Mouse (Mus musculus) intestine, embryonic 14.5 days (tissue): ENCODE measurements around the gene Crim1. TPM values are rescaled to one million over a fixed set of nuclear protein-coding genes. Genes with fewer than 3 reads are reported as not detected.

Experiments used
- ATAC-seq: fragments of 200-750 bp; cut with Nextera tagmentation; replicated peaks from 2 replicates; pipeline ENCODE4 v1.8.0; 2017; ENCODE audit warnings: low read depth, moderate number of reproducible peaks, moderate TSS enrichment, moderate library complexity; ENCODE audit not compliant: low FRiP score, low TSS enrichment
- DNase-seq: peaks from one replicate; pipeline ENCODE4 v3.0.0-alpha.2; 2018; ENCODE audit warnings: low spot score
- H3K27ac ChIP-seq: fragments of 300-500 bp; sonication (generic); 2 replicates; pipeline ENCODE4 v1.5.1; 2014; ENCODE audit warnings: low read depth, mild to moderate bottlenecking, control low read depth
- H3K27me3 ChIP-seq: fragments of 300-500 bp; sonication (generic); replicated peaks from 2 replicates; pipeline ENCODE4 v1.6.1; 2014; ENCODE audit warnings: low read length, control low read depth; ENCODE audit not compliant: control insufficient read depth, insufficient read depth
- H3K36me3 ChIP-seq: fragments of 300-500 bp; sonication (generic); 2 replicates; pipeline ENCODE4 v1.6.1; 2014; ENCODE audit warnings: low read length, control low read depth; ENCODE audit not compliant: control insufficient read depth, insufficient read depth
- H3K4me1 ChIP-seq: fragments of 300-500 bp; sonication (generic); replicated peaks from 2 replicates; pipeline ENCODE4 v1.6.1; 2014; ENCODE audit warnings: low read length, control low read depth, mixed read lengths; ENCODE audit not compliant: control insufficient read depth, insufficient read depth
- H3K4me2 ChIP-seq: fragments of 300-500 bp; sonication (generic); 2 replicates; pipeline ENCODE4 v1.6.1; 2014; ENCODE audit warnings: low read length
- H3K4me3 ChIP-seq: fragments of 300-500 bp; sonication (generic); 2 replicates; pipeline ENCODE4 v1.5.1; 2014; ENCODE audit warnings: low read depth, low read length, control low read depth, mixed read lengths
- H3K9ac ChIP-seq: fragments of 300-500 bp; sonication (generic); 2 replicates; pipeline ENCODE4 v1.6.1; 2014; ENCODE audit warnings: mild to moderate bottlenecking, low read length
- H3K9me3 ChIP-seq: fragments of 300-500 bp; sonication (generic); 2 replicates; pipeline ENCODE4 v1.6.1; 2016; ENCODE audit warnings: low read length, control low read depth; ENCODE audit not compliant: control insufficient read depth
- WGBS: fragments of 180-500 bp; shearing (Covaris S2); extraction: QIAGEN DNeasy Blood & Tissue Kit; methylation state at CpG from one replicate; pipeline ENCODE4 v1.1.7; 2014; 5-methylcytosine and 5-hydroxymethylcytosine counted together
- polyA plus RNA-seq: library from polyadenylated mRNA; unstranded; fragments of >200 nt; fragmentation: Nextera tagmentation; extraction: Ambion mirVana; gene quantifications from 2 replicates; pipeline ENCODE4 v1.2.1, GENCODE M21; 2014

Crim1 gene
- polyA plus RNA-seq, 1 experiment from 2014 or later: 6.1 TPM

GRCm38 (mm10) chr17:78306434-78306833, 106.4 kb downstream of the Crim1 start:
- Histone ChIP-seq H3K27ac (no peak overlapping the region), H3K9ac (no peak overlapping the region), H3K4me3 (no peak overlapping the region), H3K4me1 (no peaks in the 10 kb centered on the region), H3K27me3 (no peaks in the 10 kb centered on the region), H3K36me3 (peaks cover 16% of the 10 kb centered on the region; the same call in 1 of the 2 replicates), H3K4me2 (no peak overlapping the region), H3K9me3 (no peaks in the 10 kb centered on the region)
- DNase-seq (no peak), ATAC-seq (no peak)
- WGBS: 89% methylated on average over 9 of the region's 9 CpGs

- Histone ChIP-seq H3K4me2 (no peak overlapping the region), H3K27me3 (no peaks in the 10 kb centered on the region), H3K9me3 (no peaks in the 10 kb centered on the region), H3K9ac (no peak overlapping the region), H3K27ac (no peak overlapping the region), H3K36me3 (peaks cover 18% of the 10 kb centered on the region), H3K4me3 (no peak overlapping the region), H3K4me1 (no peaks in the 10 kb centered on the region)
- ATAC-seq: no peak
- no peak for DNase-seq
- WGBS: 94% methylated on average over 9 of the region's 9 CpGs
Measured at GRCm38 (mm10) chr17:78308221-78308620, 108.2 kb downstream of the Crim1 start.

- Histone ChIP-seq H3K9me3 (no peaks in the 10 kb centered on the region), H3K4me1 (no peaks in the 10 kb centered on the region), H3K36me3 (peaks cover 26% of the 10 kb centered on the region), H3K4me3 (no peak overlapping the region), H3K4me2 (no peak overlapping the region), H3K9ac (no peak overlapping the region), H3K27ac (no peak overlapping the region), H3K27me3 (no peaks in the 10 kb centered on the region)
- ATAC-seq (no peak), DNase-seq (no peak)
- WGBS: 94% methylated on average over 12 of the region's 12 CpGs
Measured at GRCm38 (mm10) chr17:78313006-78313405, 113.0 kb downstream of the Crim1 start.

GRCm38 (mm10) chr17:78313612-78314011, 113.6 kb downstream of the Crim1 start:
- 77% methylated on average over 5 of the region's 5 CpGs for WGBS
- no peak overlapping the region for H3K27ac ChIP-seq
- H3K9ac ChIP-seq: no peak overlapping the region
- H3K36me3 ChIP-seq: peaks cover 25% of the 10 kb centered on the region
- H3K4me2 ChIP-seq: no peak overlapping the region
- DNase-seq (no peak), ATAC-seq (no peak)
- no peak overlapping the region for H3K4me3 ChIP-seq
- H3K9me3 ChIP-seq: no peaks in the 10 kb centered on the region
- H3K27me3 ChIP-seq: no peaks in the 10 kb centered on the region
- no peaks in the 10 kb centered on the region for H3K4me1 ChIP-seq

DNA sequence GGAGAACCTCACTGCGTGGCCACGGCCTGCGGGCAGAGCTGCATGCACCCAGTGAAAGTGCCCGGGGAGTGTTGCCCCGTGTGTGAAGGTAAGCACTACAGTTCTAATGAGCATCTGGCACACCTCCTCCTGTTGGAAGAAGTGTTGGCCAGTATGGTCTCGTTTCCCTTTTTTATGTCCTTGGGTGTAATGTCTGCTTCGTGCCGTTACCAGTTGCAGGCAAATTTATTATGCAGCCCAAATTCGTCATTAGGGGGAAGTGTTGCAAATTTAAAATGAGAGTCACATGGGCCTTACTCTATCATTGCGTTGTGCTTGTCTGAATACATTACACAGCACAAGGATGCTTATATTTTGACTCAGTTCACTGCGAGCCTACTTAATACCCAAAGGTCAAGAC, 115.6 kb downstream of the Crim1 start:
- Histone ChIP-seq H3K4me2 (no peak overlapping the region), H3K4me3 (no peak overlapping the region), H3K27ac (no peak overlapping the region), H3K9ac (no peak overlapping the region), H3K36me3 (peaks cover 25% of the 10 kb centered on the region), H3K9me3 (no peaks in the 10 kb centered on the region), H3K27me3 (no peaks in the 10 kb centered on the region), H3K4me1 (no peaks in the 10 kb centered on the region)
- ATAC-seq: no peak
- 91% methylated on average over 11 of the region's 11 CpGs for WGBS
- no peak for DNase-seq

DNA sequence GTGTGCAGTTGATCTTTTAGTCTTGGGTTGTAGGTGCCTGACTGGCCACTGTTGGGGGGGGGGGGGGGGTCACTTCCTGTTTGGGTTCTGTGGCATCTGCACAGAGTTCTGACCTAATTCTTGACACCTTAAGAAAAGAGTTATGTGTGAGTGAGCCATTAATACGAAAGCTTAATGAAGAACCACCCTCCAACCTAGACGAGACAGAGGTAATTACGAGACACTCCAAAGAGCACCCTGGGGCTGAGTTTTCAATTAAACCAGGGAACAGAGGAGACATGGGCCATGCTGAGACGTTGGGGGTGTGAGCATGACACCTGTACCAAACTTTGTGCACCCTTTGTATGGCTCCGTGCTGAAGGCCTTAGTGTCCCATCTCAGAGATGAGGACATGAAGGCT, 117.3 kb downstream of the Crim1 start:
- DNase-seq: no peak
- H3K27ac ChIP-seq: no peak overlapping the region
- 85% methylated on average over 5 of the region's 5 CpGs for WGBS
- H3K4me1 ChIP-seq: peaks cover 2% of the 10 kb centered on the region; the same call in 1 of the 2 replicates
- H3K27me3 ChIP-seq: no peaks in the 10 kb centered on the region
- H3K9me3 ChIP-seq: no peaks in the 10 kb centered on the region
- no peak for ATAC-seq
- H3K36me3 ChIP-seq: peaks cover 25% of the 10 kb centered on the region
- no peak overlapping the region for H3K9ac ChIP-seq
- H3K4me2 ChIP-seq: no peak overlapping the region
- no peak overlapping the region for H3K4me3 ChIP-seq

- ATAC-seq (no peak), DNase-seq (no peak)
- Histone ChIP-seq H3K4me3 (no peak overlapping the region), H3K4me2 (no peak overlapping the region), H3K27me3 (no peaks in the 10 kb centered on the region), H3K4me1 (peaks cover 12% of the 10 kb centered on the region; the same call in 1 of the 2 replicates), H3K9me3 (no peaks in the 10 kb centered on the region), H3K27ac (no peak overlapping the region), H3K36me3 (peaks cover 17% of the 10 kb centered on the region), H3K9ac (no peak overlapping the region)
- 82% methylated on average over 3 of the region's 3 CpGs for WGBS
Measured at GRCm38 (mm10) chr17:78318810-78319209, 118.8 kb downstream of the Crim1 start.

DNA sequence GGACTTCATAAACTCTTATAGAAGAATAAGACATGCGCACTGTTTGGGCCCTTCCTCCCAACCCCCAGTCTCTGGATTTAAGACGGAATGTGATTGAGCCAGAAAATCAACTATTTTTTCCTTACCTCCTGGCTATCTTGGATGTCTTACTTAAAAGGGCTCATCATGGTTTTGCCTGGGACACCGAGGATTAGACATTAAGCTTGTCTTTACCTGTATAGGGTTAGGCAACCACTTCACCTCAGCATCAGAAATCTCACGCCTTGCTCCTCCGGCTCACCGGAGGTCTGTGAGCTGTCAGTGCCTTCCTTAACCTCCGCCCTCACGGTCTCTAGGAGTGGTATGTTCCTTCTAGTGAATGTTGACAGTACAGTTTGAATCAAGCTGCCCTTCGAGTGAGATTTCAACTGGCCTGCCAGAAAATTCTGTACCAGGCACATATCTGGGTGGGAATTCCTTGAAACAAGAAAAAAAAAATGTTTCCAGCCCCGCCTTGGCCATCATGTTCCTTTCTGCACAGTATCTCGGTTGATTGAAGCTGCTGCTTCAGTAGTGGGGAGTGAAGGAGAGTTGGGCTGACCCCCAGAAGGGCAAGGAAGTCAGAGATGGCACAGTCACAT, 121.3 kb downstream of the Crim1 start:
- Histone ChIP-seq H3K9me3 (no peaks in the 10 kb centered on the region), H3K4me1 (peaks cover 12% of the 10 kb centered on the region; the same call in 1 of the 2 replicates), H3K9ac (no peak overlapping the region), H3K27me3 (no peaks in the 10 kb centered on the region), H3K4me2 (no peak overlapping the region), H3K4me3 (no peak overlapping the region), H3K36me3 (peaks cover 9% of the 10 kb centered on the region; the same call in 1 of the 2 replicates), H3K27ac (no peak overlapping the region)
- DNase-seq (no peak), ATAC-seq (no peak)
- 69% methylated on average over 11 of the region's 11 CpGs for WGBS
